Mouse (Mus musculus) Muller cell, postnatal 12 days (primary cell): Measurements from ENCODE around the gene Mrpl55.

Experiments used
- DNase-seq: peaks from one replicate; pipeline ENCODE4 v3.0.0-alpha.2; 2015; ENCODE audit errors: inconsistent ontology term

The Mrpl55 gene

DNA sequence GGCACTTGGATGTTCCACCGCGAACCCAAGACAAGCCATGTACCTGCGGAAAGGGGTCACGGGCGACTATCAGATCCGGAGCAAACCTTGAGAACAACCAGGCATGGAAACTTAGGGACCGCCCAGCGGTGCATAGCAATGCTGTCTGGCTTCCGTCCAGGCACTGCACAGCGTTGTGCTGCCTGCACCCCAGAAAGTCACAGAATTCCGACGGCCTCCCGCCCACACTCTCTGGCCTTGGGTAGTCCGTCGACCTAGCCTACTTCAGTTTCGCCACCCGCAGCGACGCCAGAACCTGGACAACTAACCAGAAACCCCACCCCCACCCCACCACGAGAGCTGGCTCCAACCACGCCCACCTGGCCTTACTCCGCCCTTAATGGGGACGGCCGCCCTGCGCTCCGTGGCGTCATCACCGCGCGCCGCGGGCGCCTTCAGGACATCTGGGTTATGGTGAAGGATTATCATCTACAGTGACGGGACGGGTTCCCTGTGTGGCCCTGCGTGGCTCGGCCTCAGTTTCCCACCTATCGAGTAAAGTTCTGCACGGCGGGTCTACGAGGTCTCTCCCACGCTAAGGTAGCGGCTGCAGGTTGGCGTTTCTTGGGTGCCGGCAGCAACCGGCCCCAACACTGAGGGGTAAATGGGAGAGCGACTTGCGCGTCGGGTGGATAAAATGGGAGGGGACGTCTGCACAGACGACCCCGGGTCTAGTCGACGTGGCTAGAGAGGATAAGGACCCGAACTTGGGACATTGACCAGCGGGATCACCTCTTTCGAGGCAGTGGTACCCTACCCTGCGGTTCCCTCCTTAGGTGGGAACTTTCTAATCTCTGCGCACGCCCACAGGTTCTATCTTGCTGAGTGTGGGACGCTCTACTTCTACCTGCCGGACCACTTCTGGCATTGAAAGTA is at the start of gene Mrpl55:
Mrpl55 (plus strand) TSS at position 406 of the 915 bp plus-strand sequence.
- peak; percentile 98 for DNase-seq

DNA sequence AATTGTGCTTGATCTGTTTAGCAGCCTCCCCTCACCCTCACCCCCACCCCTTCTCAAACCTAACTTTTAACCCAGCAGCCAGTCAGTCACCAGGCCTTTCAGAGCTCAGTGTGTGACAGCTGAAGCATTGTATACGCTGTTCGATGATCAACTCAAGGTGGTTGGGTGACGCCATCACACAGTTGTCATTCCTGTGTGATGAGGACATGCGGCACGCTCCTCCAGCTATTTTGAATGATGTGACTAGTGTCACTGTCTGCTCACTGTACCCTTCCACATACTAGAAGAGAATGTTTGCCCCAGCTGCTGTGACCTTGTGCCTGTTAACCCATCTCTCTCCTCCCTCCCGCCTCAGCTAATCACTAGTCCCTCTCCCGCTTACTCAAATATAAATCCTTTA is 48.1 kb upstream of the Mrpl55 start:
- no peak for DNase-seq

- no peak for DNase-seq
Measured at GRCm38 (mm10) chr11:59155900-59156299, 46.4 kb upstream of the Mrpl55 start.

GRCm38 (mm10) chr11:59159099-59159498 is 43.2 kb upstream of the Mrpl55 start:
- DNase-seq, result no peak

- DNase-seq, result no peak
Measured at GRCm38 (mm10) chr11:59159558-59159957, 42.7 kb upstream of the Mrpl55 start.

DNA sequence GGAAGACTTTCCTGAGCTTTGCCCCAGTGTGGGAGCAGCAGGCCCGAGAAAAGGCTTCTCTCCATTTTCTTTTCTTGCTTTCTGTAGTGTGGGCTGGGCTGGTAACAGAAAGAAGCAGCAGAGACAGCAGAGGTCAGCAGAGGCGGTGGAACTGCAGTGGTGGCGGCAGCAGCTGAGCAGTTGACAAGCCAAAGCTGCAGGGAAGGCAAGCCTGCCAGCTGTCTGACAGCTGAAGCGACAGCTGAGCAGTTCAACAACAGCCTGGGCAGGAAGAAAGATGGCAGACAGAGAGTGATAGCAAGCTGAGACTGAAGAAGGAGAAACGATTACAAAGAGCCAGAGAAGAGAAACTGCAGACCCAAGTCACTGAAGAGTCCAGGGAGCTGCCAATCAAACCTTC is 40.9 kb upstream of the Mrpl55 start:
- no peak for DNase-seq

- no peak for DNase-seq
Measured at GRCm38 (mm10) chr11:59162443-59163254, 39.6 kb upstream of the Mrpl55 start.

GRCm38 (mm10) chr11:59163255-59164236 is 38.7 kb upstream of the Mrpl55 start, which contains the start of gene Iba57:
Gene Iba57, minus strand, starts transcription at chr11:59163739.
- DNase-seq, result peak; percentile 99

DNA sequence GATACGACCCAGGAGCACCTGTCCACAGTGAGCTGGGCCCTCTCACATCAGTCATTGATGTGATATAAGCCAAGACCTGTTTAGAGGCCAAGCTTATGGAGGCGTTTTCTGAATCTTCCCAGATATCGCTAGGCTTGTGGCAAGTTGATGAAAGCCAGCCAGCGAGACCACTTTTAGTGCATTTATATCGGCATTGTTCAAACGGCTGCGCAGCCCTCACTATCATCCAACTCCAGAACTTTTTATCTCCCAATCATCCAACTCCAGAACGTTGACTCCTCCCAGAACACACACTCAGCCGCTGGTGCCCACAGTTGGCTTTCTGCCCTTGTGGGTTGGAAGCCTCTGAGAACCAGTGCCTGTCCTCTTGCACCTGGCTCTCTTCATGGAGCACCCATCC is 37.9 kb upstream of the Mrpl55 start:
- no peak for DNase-seq

- DNase-seq, result peak; percentile 43
Measured at GRCm38 (mm10) chr11:59165616-59166241, 36.6 kb upstream of the Mrpl55 start.

DNA sequence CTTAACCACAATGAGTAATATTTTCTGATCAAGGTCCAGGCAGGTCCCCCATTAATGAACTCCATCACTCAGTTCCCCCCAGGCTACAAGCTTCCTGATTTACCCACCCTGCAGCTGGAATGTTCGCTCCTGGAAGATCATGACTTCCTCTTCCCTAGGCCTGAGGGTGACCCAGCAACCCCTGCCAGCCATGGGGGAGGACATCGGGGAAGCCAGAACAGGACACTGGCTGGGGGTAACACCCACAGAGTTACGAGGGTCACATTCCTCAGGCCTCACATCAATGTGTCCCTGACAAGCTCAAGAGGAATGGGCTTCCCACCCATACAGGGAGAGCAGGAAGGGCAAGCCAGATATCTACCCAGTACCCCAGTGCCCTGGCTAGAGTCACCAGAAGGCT is 32.5 kb upstream of the Mrpl55 start:
- DNase-seq, result no peak

DNA sequence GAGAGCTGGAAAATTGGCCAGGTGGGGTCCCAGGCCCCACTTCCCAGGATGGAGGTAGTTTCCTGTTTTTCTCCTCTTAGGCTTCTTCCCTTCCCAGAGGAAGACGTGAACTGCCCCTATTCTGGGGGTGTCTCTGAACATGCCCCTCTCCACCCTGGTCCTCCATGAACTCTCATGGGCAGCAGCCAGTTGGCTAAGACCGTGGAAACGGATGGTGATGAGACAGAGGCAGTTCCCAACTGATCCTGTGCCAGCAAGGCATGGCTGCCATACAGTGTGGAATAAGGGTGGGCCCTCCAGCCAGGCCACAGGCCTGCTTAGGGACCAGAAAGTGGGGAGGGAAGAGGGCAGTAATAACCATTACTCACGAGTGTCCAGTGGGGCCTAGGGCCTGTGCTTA is 31.7 kb upstream of the Mrpl55 start:
- no peak for DNase-seq

GRCm38 (mm10) chr11:59174189-59174838 is 28.0 kb upstream of the Mrpl55 start:
- no peak for DNase-seq

GRCm38 (mm10) chr11:59176475-59176874 is 25.8 kb upstream of the Mrpl55 start:
- DNase-seq, result no peak

GRCm38 (mm10) chr11:59176921-59177320 is 25.4 kb upstream of the Mrpl55 start:
- DNase-seq, result no peak

GRCm38 (mm10) chr11:59182864-59183331 is 19.4 kb upstream of the Mrpl55 start, which contains the start of gene Gjc2:
Gene Gjc2, minus strand, starts transcription at chr11:59183213.
- DNase-seq, result peak; percentile 83

DNA sequence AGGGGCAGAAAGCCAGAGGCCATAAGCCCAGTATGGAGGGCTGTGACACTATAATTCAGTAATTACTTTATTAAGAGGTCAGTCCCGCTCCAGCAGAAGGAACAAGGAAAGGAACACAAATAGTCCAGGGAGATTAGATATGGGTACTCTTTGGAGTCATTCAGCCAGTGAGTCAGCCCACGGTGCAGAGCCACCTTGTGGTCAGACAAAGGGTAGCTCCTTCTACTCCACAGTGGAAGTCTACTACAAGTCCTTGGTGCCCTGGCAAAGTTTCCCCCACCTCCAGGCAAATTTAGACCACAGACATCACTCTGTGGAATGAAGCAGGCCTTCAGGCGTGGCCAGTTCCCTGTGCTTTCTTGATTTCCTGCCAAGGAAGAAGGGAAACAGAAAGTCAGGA is 18.5 kb upstream of the Mrpl55 start:
- DNase-seq, result peak; percentile 66

DNA sequence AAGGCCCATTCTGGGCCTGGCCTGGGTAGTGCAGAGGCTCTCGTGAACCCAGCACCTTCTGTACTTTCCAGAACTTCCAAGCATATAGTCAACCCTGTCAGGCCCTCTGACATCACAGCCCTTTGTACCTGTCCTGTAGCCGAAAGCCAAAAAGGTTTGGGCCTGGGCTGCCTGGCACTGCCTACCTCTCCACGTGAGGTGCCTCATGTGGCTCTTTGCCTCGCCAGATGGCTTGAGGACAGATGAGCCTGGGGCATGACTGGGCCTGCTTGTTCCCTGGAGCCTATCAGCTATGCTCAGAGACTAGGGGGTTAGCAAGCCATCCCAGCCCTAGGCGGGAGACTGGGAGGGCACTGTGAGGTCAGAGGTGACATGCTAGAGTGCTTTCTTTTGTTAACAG is 16.8 kb upstream of the Mrpl55 start:
- DNase-seq, result no peak

DNA sequence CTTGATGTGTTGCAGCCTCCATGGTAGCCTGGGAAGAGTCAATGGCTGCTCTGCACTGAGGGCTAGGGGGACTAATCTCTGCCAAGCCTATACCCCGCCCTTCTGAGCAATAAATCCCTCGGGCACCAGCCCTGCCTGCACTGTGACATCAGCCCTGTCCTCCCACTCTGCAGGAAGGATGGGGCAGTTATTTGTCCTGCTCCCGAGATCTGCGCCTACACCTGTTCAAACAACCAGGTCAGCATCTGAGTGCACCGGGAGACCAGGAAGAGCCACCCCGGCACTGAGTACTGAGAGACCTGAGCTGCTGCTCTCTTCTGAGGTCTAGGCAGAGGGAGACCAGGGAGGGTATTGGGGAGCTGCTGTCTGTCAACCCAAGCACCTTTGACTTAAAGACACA is 14.6 kb upstream of the Mrpl55 start:
- DNase-seq, result no peak
